Mouse (Mus musculus) neutrophil, adult 5-6 weeks (primary cell): ENCODE measurements around the gene Pip. TPM values are rescaled to one million over a fixed set of nuclear protein-coding genes. Genes with fewer than 3 reads are reported as not detected.

Experiments used
- ATAC-seq: fragments of 151-379, 151-347 bp; 2 replicates; pipeline ENCODE4 v1.8.0; 2017; ENCODE audit warnings: mild to moderate bottlenecking, moderate TSS enrichment; ENCODE audit not compliant: insufficient number of reproducible peaks, poor library complexity, low FRiP score, severe bottlenecking; ENCODE audit errors: extremely low read depth
- total RNA-seq: library from RNA; stranded (forward); fragments of 200-1000 nt; gene quantifications from 2 replicates; pipeline ENCODE4 v1.2.3, GENCODE M21; 2017

The Pip gene
- total RNA-seq, result not detected in 2 replicates

DNA sequence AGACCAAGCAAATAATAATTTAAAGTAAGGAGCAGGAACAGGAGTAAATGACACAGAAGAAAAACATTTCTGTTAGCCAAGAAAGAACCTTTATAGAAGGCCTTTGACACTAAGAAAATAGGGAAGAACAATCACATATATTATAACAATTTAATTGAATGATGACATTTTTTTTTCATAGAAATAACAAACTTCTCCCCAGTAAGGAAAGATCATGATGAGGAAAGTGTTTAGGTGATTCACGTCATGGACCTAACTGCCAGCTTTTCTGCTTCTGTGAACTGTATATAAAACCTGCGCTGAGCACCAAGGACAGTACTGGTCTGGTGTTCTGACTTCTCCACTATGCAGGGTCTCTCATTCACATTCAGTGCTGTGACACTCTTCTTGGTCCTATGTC lies at the start of gene Pip:
Pip (plus strand) TSS at position 301 of the 400 bp plus-strand sequence.
- no peak for ATAC-seq

DNA sequence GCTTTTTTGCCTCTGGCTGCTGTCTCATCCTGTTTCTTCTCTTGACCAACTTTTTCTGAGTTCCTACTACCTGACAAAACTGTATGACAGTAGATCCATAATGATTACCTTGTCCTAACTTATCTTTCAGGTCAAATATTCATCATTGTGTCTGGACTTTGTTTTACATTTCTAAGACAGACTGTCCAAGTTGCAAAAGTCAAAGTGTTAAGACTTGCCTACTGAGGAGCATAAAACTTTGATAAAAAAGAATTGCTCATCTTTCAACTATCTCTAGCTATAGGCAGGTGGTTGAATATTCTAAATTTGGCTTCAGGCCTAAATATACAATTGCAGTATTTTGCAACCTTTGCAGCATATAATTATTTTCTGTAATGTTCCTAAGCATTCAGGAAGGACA lies 23.2 kb upstream of the Pip start:
- ATAC-seq, result no peak

- no peak for ATAC-seq
Measured at GRCm38 (mm10) chr6:41829516-41829915, 17.8 kb upstream of the Pip start.

GRCm38 (mm10) chr6:41852689-41853088 lies 5.4 kb downstream of the Pip start, which contains the start of gene Sval2:
Gene Sval2 (plus strand): TSS chr6:41852989.
- ATAC-seq, result no peak

- no peak for ATAC-seq
Measured at GRCm38 (mm10) chr6:41864038-41864437, 16.7 kb downstream of the Pip start.

Other genes with a start within 250 kb of the Pip start
- gene Ephb6, start 242.1 kb upstream of the Pip start, total RNA-seq, result 1.1 and 3.0 TPM in 2 replicates
- gene Trpv6, start 211.1 kb upstream of the Pip start, total RNA-seq, result not detected in 2 replicates
- gene Trpv5, start 166.8 kb upstream of the Pip start, total RNA-seq, result not detected in 2 replicates
- not detected in 2 replicates for gene Llcfc1, start 163.1 kb upstream of the Pip start, total RNA-seq
- gene Kel, start 143.2 kb upstream of the Pip start, total RNA-seq, result 0.47 and 1.5 TPM in 2 replicates
- not detected in 2 replicates for gene Olfr459, start 72.4 kb upstream of the Pip start, total RNA-seq
- not detected in 2 replicates for gene Sval2, start 5.5 kb downstream of the Pip start, total RNA-seq
- gene Sval1, start 104.1 kb downstream of the Pip start, total RNA-seq, result not detected in 2 replicates
- gene Sval3, start 120.6 kb downstream of the Pip start, total RNA-seq, result not detected in 2 replicates
- not detected in 2 replicates for gene Sva, start 190.9 kb downstream of the Pip start, total RNA-seq